Mouse (Mus musculus) thymus, adult 2 months (tissue): ENCODE measurements around the gene Aco2.

Experiments used
- CTCF ChIP-seq: fragments of 200-500 bp; IDR thresholded peaks from 2 replicates; pipeline ENCODE4 v1.5.1; 2012; ENCODE audit warnings: mild to moderate bottlenecking, control low read depth, low read length, moderate library complexity, borderline replicate concordance; ENCODE audit not compliant: control insufficient read depth, poor library complexity, insufficient read depth; ENCODE audit errors: extremely low read depth
- POLR2A ChIP-seq: fragments of 200-500 bp; IDR thresholded peaks from 2 replicates; pipeline ENCODE4 v1.6.1; 2012; ENCODE audit warnings: mild to moderate bottlenecking, low read length, control low read depth, moderate library complexity; ENCODE audit not compliant: control insufficient read depth, poor library complexity, insufficient read depth; ENCODE audit errors: extremely low read depth

- TF ChIP-seq CTCF (no peak), POLR2A (no peak)
These were observed 17.1 kb downstream of the Aco2 start for GRCm38 (mm10) chr15:81889175-81889574.
